Mouse (Mus musculus) heart, embryonic 11.5 days (tissue): ENCODE measurements around the gene Cald1. TPM values are rescaled to one million over a fixed set of nuclear protein-coding genes. Genes with fewer than 3 reads are reported as not detected.

ENCODE experiments used
- ATAC-seq: fragments of 200-750 bp; cut with Nextera tagmentation; replicated peaks from 2 replicates; pipeline ENCODE4 v1.8.0; 2017; ENCODE audit warnings: moderate library complexity; ENCODE audit not compliant: insufficient number of reproducible peaks, low FRiP score, low TSS enrichment
- H3K27ac ChIP-seq: fragments of 300-500 bp; sonication (generic); 2 replicates; pipeline ENCODE4 v1.5.1; 2014; ENCODE audit warnings: mild to moderate bottlenecking, low read depth, low read length
- H3K27me3 ChIP-seq: fragments of 300-500 bp; sonication (generic); 2 replicates; pipeline ENCODE4 v1.6.1; 2014; ENCODE audit warnings: mild to moderate bottlenecking, low read length, mixed read lengths; ENCODE audit not compliant: control insufficient read depth, insufficient read depth
- H3K36me3 ChIP-seq: fragments of 300-500 bp; sonication (generic); 2 replicates; pipeline ENCODE4 v1.6.1; 2014; ENCODE audit warnings: mild to moderate bottlenecking, low read length, moderate library complexity, mixed read lengths; ENCODE audit not compliant: control insufficient read depth, insufficient read depth
- H3K4me1 ChIP-seq: fragments of 300-500 bp; sonication (generic); 2 replicates; pipeline ENCODE4 v1.6.1; 2014; ENCODE audit warnings: low read length; ENCODE audit not compliant: control insufficient read depth, insufficient read depth
- H3K4me2 ChIP-seq: fragments of 300-500 bp; sonication (generic); 2 replicates; pipeline ENCODE4 v1.6.1; 2014; ENCODE audit warnings: mild to moderate bottlenecking, moderate library complexity
- H3K4me3 ChIP-seq: fragments of 300-500 bp; sonication (generic); 2 replicates; pipeline ENCODE4 v1.5.1; 2014; ENCODE audit warnings: low read depth, low read length
- H3K9ac ChIP-seq: fragments of 300-500 bp; sonication (generic); 2 replicates; pipeline ENCODE4 v1.6.1; 2014; ENCODE audit warnings: mild to moderate bottlenecking, low read depth, low read length, moderate library complexity
- H3K9me3 ChIP-seq: fragments of 300-500 bp; sonication (generic); replicated peaks from 2 replicates; pipeline ENCODE4 v1.6.1; 2016; ENCODE audit warnings: low read length; ENCODE audit not compliant: control insufficient read depth
- WGBS: fragments of 180-500 bp; shearing (Covaris S2); extraction: QIAGEN DNeasy Blood & Tissue Kit; methylation state at CpG from one replicate; pipeline ENCODE4 v1.1.7; 2014; ENCODE audit not compliant: insufficient replicate concordance; 5-methylcytosine and 5-hydroxymethylcytosine counted together
- polyA plus RNA-seq: library from polyadenylated mRNA; unstranded; fragments of >200 nt; fragmentation: Nextera tagmentation; extraction: Ambion mirVana; gene quantifications from 2 replicates; pipeline ENCODE4 v1.2.1, GENCODE M21; 2014

Gene Cald1
- polyA plus RNA-seq, 1 experiment from 2014 or later, result 167 TPM

DNA sequence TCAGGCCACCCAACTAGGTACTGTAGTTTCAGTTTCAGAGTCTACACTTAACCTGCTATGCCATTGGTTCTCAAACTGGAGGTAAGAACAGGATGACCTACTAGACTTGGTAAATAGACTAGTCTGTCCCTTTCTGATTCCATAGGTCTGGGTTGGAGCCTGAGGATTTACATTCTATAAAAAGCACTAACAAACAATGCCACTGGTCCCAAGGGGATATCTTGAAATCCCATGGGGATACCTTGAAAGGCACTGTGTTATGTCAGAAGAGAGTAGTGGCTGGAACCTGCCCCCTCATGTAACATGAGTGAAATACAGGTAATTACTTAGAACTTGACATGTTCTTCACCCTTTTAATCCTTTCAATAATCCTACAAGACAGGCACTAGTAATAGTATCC, 178.1 kb downstream of the Cald1 start:
- no peak for ATAC-seq
- H3K4me3 ChIP-seq, result no peak overlapping the region
- no peaks in the 10 kb centered on the region for H3K9me3 ChIP-seq
- 0 out of 2 replicates have a peak, but pooled peaks cover 7% of the 10 kb centered on the region for H3K4me1 ChIP-seq
- H3K27me3 ChIP-seq, result no peaks in the 10 kb centered on the region
- H3K36me3 ChIP-seq, result peaks cover 4% of the 10 kb centered on the region
- H3K9ac ChIP-seq, result no peak overlapping the region
- H3K27ac ChIP-seq, result no peak overlapping the region
- no peak overlapping the region for H3K4me2 ChIP-seq

DNA sequence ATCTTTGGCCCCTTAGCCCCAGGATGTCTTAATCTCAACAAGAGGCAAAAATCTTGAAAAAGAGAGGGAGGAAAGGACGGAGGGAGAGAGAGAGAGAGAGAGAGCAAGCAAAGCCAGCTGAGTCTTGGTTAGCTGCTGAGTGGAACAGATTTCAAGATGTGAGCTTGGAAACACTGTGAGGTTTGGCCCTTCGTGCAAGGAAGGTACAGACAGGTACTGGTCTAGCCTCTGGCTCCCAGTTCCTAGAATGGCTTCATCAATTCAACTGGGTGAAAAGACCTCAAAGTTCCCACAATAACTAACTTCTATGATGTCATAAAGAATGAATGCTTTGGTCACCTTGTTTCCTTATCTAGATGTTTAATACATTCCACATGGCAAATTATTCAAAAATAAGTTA, 178.8 kb downstream of the Cald1 start:
- 89% methylated on average over 2 of the region's 2 CpGs for WGBS
- no peaks in the 10 kb centered on the region for H3K27me3 ChIP-seq
- H3K9ac ChIP-seq, result no peak overlapping the region
- no peak overlapping the region for H3K4me3 ChIP-seq
- no peak overlapping the region for H3K4me2 ChIP-seq
- no peak for ATAC-seq
- H3K9me3 ChIP-seq, result no peaks in the 10 kb centered on the region
- no peak overlapping the region for H3K27ac ChIP-seq
- H3K36me3 ChIP-seq, result no peaks in the 10 kb centered on the region; the same call in 1 of the 2 replicates
- 0 out of 2 replicates have a peak, but pooled peaks cover 7% of the 10 kb centered on the region for H3K4me1 ChIP-seq

DNA sequence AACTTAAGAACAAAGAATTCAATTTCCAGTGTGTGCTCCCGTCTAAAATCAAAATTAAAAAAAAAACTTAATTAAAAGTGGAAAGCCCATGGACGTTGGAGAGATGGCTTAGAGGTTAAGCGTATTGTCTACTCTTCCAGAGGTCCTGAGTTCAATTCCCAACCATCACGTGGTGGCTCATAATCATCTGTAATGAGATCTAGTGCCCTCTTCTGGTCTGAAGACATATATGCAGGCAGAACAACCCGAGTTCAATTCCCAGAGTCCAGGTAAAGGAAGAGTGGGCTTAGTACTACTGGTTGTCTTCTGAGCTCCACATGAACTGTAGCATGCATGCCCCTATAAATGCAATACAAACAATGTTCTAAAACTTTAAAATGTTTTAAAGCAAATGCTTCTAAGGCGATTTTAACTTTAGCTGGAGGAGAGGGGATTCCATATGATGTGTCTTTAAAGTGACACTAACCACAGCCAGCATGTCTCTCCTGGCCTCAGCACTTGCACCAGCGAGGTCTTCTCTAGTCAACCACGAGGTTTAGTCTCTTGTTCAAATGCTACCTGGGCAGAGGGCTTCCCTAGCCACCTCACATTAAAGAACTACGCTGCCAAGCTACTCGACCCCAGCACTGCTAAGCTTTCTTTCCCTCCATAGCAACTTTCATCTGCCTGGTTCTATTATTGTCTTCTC, 179.8 kb downstream of the Cald1 start:
- no peaks in the 10 kb centered on the region; the same call in 1 of the 2 replicates for H3K36me3 ChIP-seq
- H3K4me3 ChIP-seq, result no peak overlapping the region
- no peak for ATAC-seq
- H3K9me3 ChIP-seq, result no peaks in the 10 kb centered on the region
- no peak overlapping the region for H3K27ac ChIP-seq
- H3K4me1 ChIP-seq, result 0 out of 2 replicates have a peak, but pooled peaks cover 5% of the 10 kb centered on the region
- no peak overlapping the region for H3K4me2 ChIP-seq
- H3K27me3 ChIP-seq, result no peaks in the 10 kb centered on the region
- WGBS, result 71% methylated on average over 10 of the region's 10 CpGs
- no peak overlapping the region for H3K9ac ChIP-seq

GRCm38 (mm10) chr6:34780231-34780942, 182.1 kb downstream of the Cald1 start, which contains the start of gene Agbl3:
TSS of gene Agbl3 (plus strand) at chr6:34780432.
- under 1% methylated on average over 80 of the region's 81 CpGs for WGBS
- H3K4me2 ChIP-seq, result peak within 1 kb of the TSS; percentile 87
- peak within 1 kb of the TSS; percentile 74 for H3K4me3 ChIP-seq
- peak within 1 kb of the TSS; percentile 99 for H3K27ac ChIP-seq
- no peaks in the 10 kb centered on the region for H3K36me3 ChIP-seq
- 0 out of 2 replicates have a peak, but pooled peaks cover 3% of the 10 kb centered on the region for H3K4me1 ChIP-seq
- ATAC-seq, result peak; percentile 89
- peak within 1 kb of the TSS; percentile 94 for H3K9ac ChIP-seq
- no peaks in the 10 kb centered on the region for H3K27me3 ChIP-seq
- H3K9me3 ChIP-seq, result no peaks in the 10 kb centered on the region

DNA sequence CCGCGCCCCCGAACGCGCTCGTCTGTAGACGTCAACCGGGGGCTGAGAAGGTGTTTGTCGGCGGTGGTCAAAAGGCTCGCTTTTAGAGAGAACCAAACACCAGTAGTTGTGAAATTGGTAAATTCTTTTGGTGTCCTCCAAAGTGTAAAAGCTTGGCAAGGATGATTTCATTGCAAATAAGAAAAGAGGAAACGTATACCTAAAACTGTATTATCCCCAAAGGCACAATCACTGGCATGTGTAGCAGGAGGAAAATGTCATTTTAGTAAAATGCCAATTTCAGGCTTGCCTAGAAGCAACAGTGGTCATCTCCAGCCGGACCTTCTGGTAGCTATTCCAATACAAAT, 182.6 kb downstream of the Cald1 start:
- Histone ChIP-seq H3K9ac (peak overlapping the region; percentile 94), H3K4me1 (0 out of 2 replicates have a peak, but pooled peaks cover 3% of the 10 kb centered on the region), H3K4me2 (peak overlapping the region; percentile 87), H3K4me3 (peak overlapping the region; percentile 74), H3K27ac (peak overlapping the region; percentile 99), H3K27me3 (no peaks in the 10 kb centered on the region), H3K9me3 (no peaks in the 10 kb centered on the region), H3K36me3 (no peaks in the 10 kb centered on the region)
- WGBS, result 6% methylated on average over 13 of the region's 13 CpGs
- no peak for ATAC-seq

GRCm38 (mm10) chr6:34782493-34782892, 184.2 kb downstream of the Cald1 start:
- WGBS, result 85% methylated on average over 1 of the region's 1 CpGs

GRCm38 (mm10) chr6:34796881-34797280, 198.6 kb downstream of the Cald1 start:
- no peaks in the 10 kb centered on the region for H3K9me3 ChIP-seq
- no peak overlapping the region for H3K4me3 ChIP-seq
- H3K27ac ChIP-seq, result no peak overlapping the region
- H3K27me3 ChIP-seq, result no peaks in the 10 kb centered on the region
- no peaks in the 10 kb centered on the region for H3K36me3 ChIP-seq
- H3K4me1 ChIP-seq, result no peaks in the 10 kb centered on the region
- H3K4me2 ChIP-seq, result no peak overlapping the region
- no peak overlapping the region for H3K9ac ChIP-seq
- WGBS, result 74% methylated on average over 3 of the region's 3 CpGs
- no peak for ATAC-seq

More at GRCm38 (mm10) chr6:34782493-34782892, 184.2 kb downstream of the Cald1 start:
- no peak for ATAC-seq
- Histone ChIP-seq H3K9ac (no peak overlapping the region), H3K27ac (no peak overlapping the region), H3K9me3 (no peaks in the 10 kb centered on the region), H3K4me1 (0 out of 2 replicates have a peak, but pooled peaks cover 3% of the 10 kb centered on the region), H3K36me3 (no peaks in the 10 kb centered on the region), H3K4me2 (no peak overlapping the region), H3K27me3 (no peaks in the 10 kb centered on the region), H3K4me3 (no peak overlapping the region)

GRCm38 (mm10) chr6:34797887-34798286, 199.6 kb downstream of the Cald1 start:
- WGBS, result 72% methylated on average over 3 of the region's 3 CpGs
- Histone ChIP-seq H3K27me3 (no peaks in the 10 kb centered on the region), H3K9me3 (no peaks in the 10 kb centered on the region), H3K9ac (no peak overlapping the region), H3K4me3 (no peak overlapping the region), H3K36me3 (no peaks in the 10 kb centered on the region), H3K27ac (no peak overlapping the region), H3K4me2 (no peak overlapping the region), H3K4me1 (no peaks in the 10 kb centered on the region)
- ATAC-seq, result no peak
